Mouse (Mus musculus): ENCODE results near the gene Pou2af1. TPM values are rescaled to one million over a fixed set of nuclear protein-coding genes. Genes with fewer than 3 reads are reported as not detected.
A peak's percentile ranks its signal among the peaks of the same experiment; 100 is the strongest.

Gene Pou2af1
- total RNA-seq (2014; rRNA removed), result 0.16 and 0.42 TPM in 2 replicates
- 0.12 TPM in 1 of 2 replicates, not detected in the other for polyA plus RNA-seq (2015; fragmentation: Nextera tagmentation; extraction: Ambion mirVana)

- Histone ChIP-seq H3K27me3 (ENCODE audit: insufficient read depth, low read length) (no peaks in the 10 kb centered on the region), H3K4me2 (ENCODE audit: low read depth, low read length, poor library complexity, severe bottlenecking) (no peak within 1 kb of the TSS), H3K9ac (replicated peaks; ENCODE audit: low read length, poor library complexity, severe bottlenecking) (no peak within 1 kb of the TSS), H3K27ac (ENCODE audit: low read depth, low read length) (no peak within 1 kb of the TSS), H3K9me3 (ENCODE audit: low read length) (no peaks in the 10 kb centered on the region), H3K4me3 (ENCODE audit: low read depth, low read length) (no peak within 1 kb of the TSS), H3K36me3 (ENCODE audit: insufficient read depth, low read length) (no peaks in the 10 kb centered on the region), H3K4me1 (ENCODE audit: insufficient read depth, low read length) (no peaks in the 10 kb centered on the region)
- TF ChIP-seq CTCF (IDR thresholded peaks at IDR 0.05), result no peak
- 83% methylated on average over 20 of the region's 20 CpGs for WGBS
- ATAC-seq (ENCODE audit: low FRiP score), result no peak
- DNase-seq (ENCODE audit: low spot score), result no peak
These were observed at the start of gene Pou2af1 for GRCm38 (mm10) chr9:51213023-51213728. Gene Pou2af1 (plus strand): TSS chr9:51213708.

GRCm38 (mm10) chr9:51163989-51164388 lies 49.5 kb upstream of the Pou2af1 start:
- WGBS, result 82% methylated on average over 5 of the region's 5 CpGs
- ATAC-seq (ENCODE audit: low FRiP score), result no peak
- TF ChIP-seq CTCF (IDR thresholded peaks at IDR 0.05), result peak; percentile 49
- H3K9me3 ChIP-seq (ENCODE audit: low read length), result no peaks in the 10 kb centered on the region
- H3K27ac ChIP-seq (ENCODE audit: low read depth, low read length), result no peak overlapping the region
- no peak overlapping the region for H3K4me2 ChIP-seq (ENCODE audit: low read depth, low read length, poor library complexity, severe bottlenecking)
- DNase-seq (ENCODE audit: low spot score), result no peak
- no peak overlapping the region for H3K9ac ChIP-seq (replicated peaks; ENCODE audit: low read length, poor library complexity, severe bottlenecking)
- no peaks in the 10 kb centered on the region for H3K4me1 ChIP-seq (ENCODE audit: insufficient read depth, low read length)
- no peaks in the 10 kb centered on the region for H3K27me3 ChIP-seq (ENCODE audit: insufficient read depth, low read length)
- H3K4me3 ChIP-seq (ENCODE audit: low read depth, low read length), result no peak overlapping the region
- no peaks in the 10 kb centered on the region for H3K36me3 ChIP-seq (ENCODE audit: insufficient read depth, low read length)

GRCm38 (mm10) chr9:51165312-51166180 lies 48.0 kb upstream of the Pou2af1 start, which contains the start of gene Gm32742:
Gene Gm32742 (minus strand): TSS chr9:51165517.
- no peak within 1 kb of the TSS for H3K4me2 ChIP-seq (ENCODE audit: low read depth, low read length, poor library complexity, severe bottlenecking)
- H3K27me3 ChIP-seq (ENCODE audit: insufficient read depth, low read length), result no peaks in the 10 kb centered on the region
- H3K36me3 ChIP-seq (ENCODE audit: insufficient read depth, low read length), result no peaks in the 10 kb centered on the region
- H3K9ac ChIP-seq (replicated peaks; ENCODE audit: low read length, poor library complexity, severe bottlenecking), result no peak within 1 kb of the TSS
- H3K4me1 ChIP-seq (ENCODE audit: insufficient read depth, low read length), result no peaks in the 10 kb centered on the region
- no peaks in the 10 kb centered on the region for H3K9me3 ChIP-seq (ENCODE audit: low read length)
- WGBS, result 55% methylated on average over 6 of the region's 6 CpGs
- no peak for ATAC-seq (ENCODE audit: low FRiP score)
- H3K27ac ChIP-seq (ENCODE audit: low read depth, low read length), result no peak within 1 kb of the TSS
- TF ChIP-seq CTCF (IDR thresholded peaks at IDR 0.05), result no peak
- peak; percentile 30 for DNase-seq (ENCODE audit: low spot score)
- no peak within 1 kb of the TSS for H3K4me3 ChIP-seq (ENCODE audit: low read depth, low read length)

- no peak overlapping the region for H3K27ac ChIP-seq (ENCODE audit: low read depth, low read length)
- no peaks in the 10 kb centered on the region for H3K36me3 ChIP-seq (ENCODE audit: insufficient read depth, low read length)
- no peak for TF ChIP-seq CTCF (IDR thresholded peaks at IDR 0.05)
- H3K9ac ChIP-seq (replicated peaks; ENCODE audit: low read length, poor library complexity, severe bottlenecking), result no peak overlapping the region
- WGBS, result 68% methylated on average over 11 of the region's 11 CpGs
- DNase-seq (ENCODE audit: low spot score), result no peak
- no peaks in the 10 kb centered on the region for H3K9me3 ChIP-seq (ENCODE audit: low read length)
- H3K4me1 ChIP-seq (ENCODE audit: insufficient read depth, low read length), result no peaks in the 10 kb centered on the region
- H3K4me3 ChIP-seq (ENCODE audit: low read depth, low read length), result no peak overlapping the region
- no peak for ATAC-seq (ENCODE audit: low FRiP score)
- no peaks in the 10 kb centered on the region for H3K27me3 ChIP-seq (ENCODE audit: insufficient read depth, low read length)
- no peak overlapping the region for H3K4me2 ChIP-seq (ENCODE audit: low read depth, low read length, poor library complexity, severe bottlenecking)
These were observed 45.6 kb upstream of the Pou2af1 start for GRCm38 (mm10) chr9:51167954-51168353.

GRCm38 (mm10) chr9:51168698-51169097 lies 44.8 kb upstream of the Pou2af1 start:
- Histone ChIP-seq H3K4me2 (ENCODE audit: low read depth, low read length, poor library complexity, severe bottlenecking) (no peak overlapping the region), H3K27me3 (ENCODE audit: insufficient read depth, low read length) (no peaks in the 10 kb centered on the region)
- ATAC-seq (ENCODE audit: low FRiP score), result no peak

GRCm38 (mm10) chr9:51169133-51169532 lies 44.4 kb upstream of the Pou2af1 start:
- no peak for TF ChIP-seq CTCF (IDR thresholded peaks at IDR 0.05)
- no peak overlapping the region for H3K4me2 ChIP-seq (ENCODE audit: low read depth, low read length, poor library complexity, severe bottlenecking)
- H3K4me3 ChIP-seq (ENCODE audit: low read depth, low read length), result no peak overlapping the region
- 94% methylated on average over 7 of the region's 7 CpGs for WGBS
- H3K27me3 ChIP-seq (ENCODE audit: insufficient read depth, low read length), result no peaks in the 10 kb centered on the region
- no peak for DNase-seq (ENCODE audit: low spot score)
- H3K36me3 ChIP-seq (ENCODE audit: insufficient read depth, low read length), result no peaks in the 10 kb centered on the region
- H3K4me1 ChIP-seq (ENCODE audit: insufficient read depth, low read length), result no peaks in the 10 kb centered on the region
- no peak for ATAC-seq (ENCODE audit: low FRiP score)
- H3K27ac ChIP-seq (ENCODE audit: low read depth, low read length), result no peak overlapping the region
- H3K9me3 ChIP-seq (ENCODE audit: low read length), result no peaks in the 10 kb centered on the region
- no peak overlapping the region for H3K9ac ChIP-seq (replicated peaks; ENCODE audit: low read length, poor library complexity, severe bottlenecking)

More at GRCm38 (mm10) chr9:51168698-51169097, 44.8 kb upstream of the Pou2af1 start:
- 80% methylated on average over 5 of the region's 5 CpGs for WGBS
- H3K36me3 ChIP-seq (ENCODE audit: insufficient read depth, low read length), result no peaks in the 10 kb centered on the region
- no peak overlapping the region for H3K27ac ChIP-seq (ENCODE audit: low read depth, low read length)
- TF ChIP-seq CTCF (IDR thresholded peaks at IDR 0.05), result no peak
- no peak overlapping the region for H3K9ac ChIP-seq (replicated peaks; ENCODE audit: low read length, poor library complexity, severe bottlenecking)
- no peaks in the 10 kb centered on the region for H3K4me1 ChIP-seq (ENCODE audit: insufficient read depth, low read length)
- no peak for DNase-seq (ENCODE audit: low spot score)
- no peaks in the 10 kb centered on the region for H3K9me3 ChIP-seq (ENCODE audit: low read length)
- H3K4me3 ChIP-seq (ENCODE audit: low read depth, low read length), result no peak overlapping the region
